Mouse (Mus musculus) urinary bladder, postnatal 36 days (tissue): ENCODE measurements around the gene Asprv1.

Source experiments
- DNase-seq, 2 experiments: peaks; one replicate each; pipeline ENCODE4 v3.0.0; 2022; ENCODE audit warnings: low spot score in 2 of 2, mixed read lengths in 1 of 2

Gene Asprv1

DNA sequence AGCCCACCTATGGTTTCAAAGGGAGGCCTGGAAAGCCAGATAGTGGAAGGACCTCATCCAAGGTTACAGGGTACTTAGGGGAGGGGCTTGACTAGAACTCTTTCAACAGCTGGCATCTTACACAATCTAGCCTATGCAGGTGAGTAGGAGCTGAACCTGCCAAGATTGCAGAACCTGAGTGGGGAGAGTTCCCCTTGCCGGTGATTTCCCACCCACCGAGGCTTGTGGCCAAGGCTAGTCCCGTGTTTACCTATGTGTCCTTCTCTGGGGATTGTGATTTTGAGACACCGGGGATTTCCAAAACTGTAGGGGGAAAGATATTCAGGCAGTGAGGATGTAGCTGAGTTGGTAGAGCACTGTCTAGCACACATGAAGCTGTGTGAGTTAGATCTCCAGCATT lies 12.7 kb upstream of the Asprv1 start:
- no peak for DNase-seq

- no peak for DNase-seq
Observed at GRCm38 (mm10) chr6:86623201-86623600, 4.8 kb upstream of the Asprv1 start.

DNA sequence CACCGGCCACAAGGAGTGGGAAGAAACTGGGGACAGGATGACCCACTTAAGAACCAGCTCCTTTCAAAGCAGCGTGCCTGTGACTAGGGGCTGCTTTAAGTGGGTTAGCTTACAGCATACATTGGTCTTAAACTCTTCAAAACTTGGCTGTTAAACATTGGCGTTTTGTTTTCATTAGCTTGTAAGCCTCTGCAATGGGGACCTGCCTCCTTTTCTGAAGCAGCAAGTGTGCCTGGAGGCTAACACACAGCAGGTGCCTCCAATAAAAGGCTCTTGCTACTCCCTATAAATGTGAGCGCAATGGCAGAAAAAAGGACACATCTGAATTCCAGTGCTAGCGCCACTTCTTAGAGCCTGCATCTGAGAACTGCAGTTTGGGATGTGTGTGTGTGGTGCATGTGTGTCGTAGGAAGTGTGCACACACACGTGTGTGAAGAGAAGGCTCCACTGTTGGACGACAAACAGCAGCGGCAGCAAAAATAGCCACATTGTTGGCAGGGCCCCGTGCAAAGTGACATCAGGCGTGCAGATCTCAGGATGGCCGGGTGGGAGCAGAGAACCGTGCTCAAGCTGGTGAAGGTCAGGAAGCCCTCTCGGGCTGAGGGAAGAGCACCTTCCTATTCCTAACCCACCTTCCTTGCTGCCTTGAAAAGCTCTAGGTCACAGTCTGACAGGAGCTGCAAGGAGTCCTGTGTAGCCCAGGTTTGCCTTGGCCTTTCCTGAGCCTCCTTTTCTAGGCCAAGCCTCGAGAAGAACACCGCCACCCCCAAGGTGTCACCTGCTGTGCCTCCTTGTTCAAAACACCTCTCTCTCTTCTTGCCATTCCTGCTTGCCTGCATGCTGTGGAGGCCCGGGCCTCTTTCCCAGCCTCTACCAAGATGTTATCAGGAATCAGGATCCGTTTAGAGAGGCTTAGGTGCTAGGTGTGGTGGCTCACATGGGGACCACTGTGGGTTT lies 3.6 kb upstream of the Asprv1 start:
- no peak for DNase-seq

- no peak for DNase-seq
Observed at GRCm38 (mm10) chr6:86630141-86630540, 2.2 kb downstream of the Asprv1 start.

GRCm38 (mm10) chr6:86636495-86636894 lies 8.5 kb downstream of the Asprv1 start:
- DNase-seq = peak in 1 of 2 experiments; percentile 45

GRCm38 (mm10) chr6:86637171-86637835 lies 9.3 kb downstream of the Asprv1 start:
- DNase-seq = no peak

GRCm38 (mm10) chr6:86637860-86638259 lies 9.9 kb downstream of the Asprv1 start:
- DNase-seq = no peak

DNA sequence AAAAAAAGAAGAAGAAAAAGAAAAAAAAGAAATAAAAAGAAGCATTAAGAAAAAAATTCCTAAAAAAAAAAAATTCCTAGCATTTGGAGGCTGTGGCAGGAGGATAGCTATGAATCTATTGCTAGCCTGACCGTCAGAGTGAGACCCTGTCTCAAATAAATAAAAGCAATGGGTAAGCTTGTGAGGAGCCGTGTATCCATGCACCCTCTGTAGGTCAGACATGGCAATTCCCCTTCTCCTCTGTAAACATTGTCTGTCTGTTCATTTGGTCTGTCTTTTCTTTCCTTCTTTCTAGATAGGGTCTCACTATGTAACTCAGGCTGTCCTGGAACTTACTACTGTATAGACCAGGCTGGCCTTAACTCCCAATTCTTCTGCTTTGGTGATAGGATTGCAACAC lies 10.5 kb downstream of the Asprv1 start:
- DNase-seq = no peak

DNA sequence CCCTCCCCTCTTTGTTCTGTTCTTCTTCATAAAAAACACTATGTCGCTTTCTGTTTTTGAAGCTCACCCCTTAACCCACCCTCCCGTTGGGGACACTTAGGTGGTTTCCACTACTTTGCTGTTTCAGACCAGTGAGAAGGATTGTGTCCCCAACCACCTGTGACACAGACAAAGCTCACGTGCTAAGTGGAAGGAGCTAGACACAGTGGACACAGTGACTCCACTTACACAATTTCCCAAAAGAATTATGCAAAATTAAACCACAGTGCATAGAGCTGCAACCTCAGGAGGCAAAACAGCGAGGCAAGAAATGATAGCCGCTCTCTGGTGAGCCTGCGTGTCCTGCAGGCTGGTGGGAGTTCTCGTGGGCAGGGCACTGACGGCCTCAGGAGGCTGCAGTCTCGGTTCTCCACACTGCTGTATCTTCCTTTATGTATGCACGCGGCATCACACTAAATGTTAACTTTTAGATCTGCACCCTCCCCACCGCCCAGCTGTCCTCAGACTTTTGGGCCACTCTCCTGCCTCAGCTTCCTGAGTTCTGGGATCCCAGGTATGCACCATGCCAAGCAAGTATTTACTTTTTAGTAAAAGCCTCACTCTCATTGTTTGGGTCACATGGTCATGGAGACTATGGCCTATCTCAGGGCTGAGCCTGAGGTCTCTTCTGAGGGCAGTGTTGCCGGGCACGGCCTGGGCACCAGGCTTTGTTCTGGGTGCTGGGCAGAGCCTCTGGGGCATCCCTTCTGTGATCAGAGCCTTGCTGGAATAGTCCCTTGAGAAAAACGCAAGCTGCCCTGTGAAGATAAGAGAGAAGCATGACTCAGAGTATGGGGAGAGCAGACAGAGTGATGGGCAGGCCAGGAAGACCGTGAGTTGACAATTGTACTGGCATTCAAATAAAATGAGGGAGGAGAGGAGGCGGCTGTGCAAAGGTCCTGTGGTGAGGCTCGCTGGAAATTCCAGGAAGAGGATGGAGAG lies 11.5 kb downstream of the Asprv1 start:
- DNase-seq = no peak

DNA sequence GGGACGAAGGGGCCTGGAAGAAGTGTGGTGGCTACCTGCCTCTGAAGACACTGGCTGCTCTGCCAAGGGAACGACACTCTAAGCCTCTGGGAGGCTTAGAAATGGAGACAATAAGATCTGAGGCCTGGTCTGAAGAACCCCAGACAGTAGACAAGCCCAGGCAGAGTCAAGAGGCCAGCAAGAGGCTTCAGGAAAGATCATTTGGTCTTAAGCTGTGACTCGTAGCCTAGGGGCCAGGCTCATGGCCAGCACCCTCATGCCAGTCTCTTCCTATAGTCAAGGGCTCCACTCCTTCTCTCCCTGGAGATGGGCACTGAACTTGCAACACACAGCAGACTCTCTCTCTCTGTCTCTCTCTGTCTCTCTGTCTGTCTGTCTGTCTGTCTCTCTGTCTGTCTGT lies 12.2 kb downstream of the Asprv1 start:
- no peak for DNase-seq

DNA sequence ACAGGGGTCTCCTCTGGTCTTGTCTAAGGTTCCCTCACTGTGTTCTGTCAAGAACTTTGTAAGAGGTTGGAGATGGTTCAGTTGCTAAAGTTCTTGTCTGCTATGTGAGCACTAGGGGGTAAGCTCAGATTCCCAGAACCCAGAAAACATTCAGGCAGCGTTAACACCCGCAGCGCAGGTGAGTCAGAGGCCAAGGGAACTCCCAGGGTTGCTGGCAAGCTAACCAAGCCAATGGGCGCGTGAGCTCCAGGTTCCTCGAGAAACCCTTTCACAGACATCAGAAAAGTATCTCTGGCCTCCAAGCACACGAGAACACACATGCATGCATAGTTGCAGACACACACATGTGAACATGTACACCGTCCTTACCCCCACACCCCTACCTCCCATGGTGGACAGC lies 12.8 kb downstream of the Asprv1 start:
- DNase-seq = no peak

- DNase-seq = no peak
Observed at GRCm38 (mm10) chr6:86641716-86642115, 13.8 kb downstream of the Asprv1 start.

DNA sequence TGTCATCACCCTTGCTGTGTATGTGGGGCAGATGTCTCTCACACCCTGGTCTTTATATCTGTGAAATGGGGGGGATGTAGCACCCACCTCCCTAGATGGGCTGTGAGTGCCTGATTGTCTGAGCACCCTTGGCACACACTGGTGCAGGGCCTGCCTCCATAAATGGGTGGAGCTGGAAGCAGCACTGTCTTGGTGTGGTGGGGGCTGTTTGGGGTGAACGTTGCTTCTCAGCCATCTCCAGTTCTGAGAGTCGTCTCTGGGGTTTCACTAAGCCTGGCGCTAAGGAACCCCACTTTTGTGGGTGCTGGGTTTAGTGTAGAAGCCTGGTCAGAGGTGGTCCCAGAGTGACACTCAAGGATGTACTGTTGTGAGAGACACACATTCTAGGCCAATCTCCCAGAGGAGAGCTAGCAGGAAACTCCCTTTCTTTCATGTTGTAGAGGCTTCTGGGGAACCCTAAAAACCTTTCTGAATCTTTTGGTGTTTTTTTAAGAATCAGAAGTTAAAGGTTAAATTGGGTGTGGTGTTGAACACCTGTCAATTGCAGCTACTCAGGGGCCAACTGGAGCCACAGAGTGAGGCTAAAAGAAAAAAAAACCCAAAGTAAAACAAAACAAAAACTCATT lies 16.9 kb downstream of the Asprv1 start:
- no peak for DNase-seq

- no peak for DNase-seq
Observed at GRCm38 (mm10) chr6:86645551-86645950, 17.6 kb downstream of the Asprv1 start.

DNA sequence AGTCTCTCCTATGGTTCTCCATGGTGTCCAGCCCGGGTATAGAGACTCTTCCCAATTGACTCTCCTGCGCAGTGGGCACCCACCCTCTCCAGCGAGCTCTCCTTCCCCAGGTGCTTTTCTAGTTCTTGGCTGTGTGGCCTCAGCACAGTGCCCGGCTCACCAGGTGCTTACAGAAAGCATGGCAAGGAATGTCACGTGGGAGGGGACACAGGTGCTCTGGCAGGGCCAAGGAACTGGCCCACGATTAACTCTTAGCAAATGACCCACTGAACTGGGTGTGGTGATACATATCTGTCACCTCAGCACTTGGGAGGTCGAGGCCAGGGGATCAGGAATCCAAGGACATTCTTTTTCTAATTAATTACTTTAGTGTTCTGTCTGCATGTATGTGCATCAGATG lies 18.2 kb downstream of the Asprv1 start:
- DNase-seq = no peak

GRCm38 (mm10) chr6:86653026-86653425 lies 25.1 kb downstream of the Asprv1 start:
- DNase-seq = no peak

DNA sequence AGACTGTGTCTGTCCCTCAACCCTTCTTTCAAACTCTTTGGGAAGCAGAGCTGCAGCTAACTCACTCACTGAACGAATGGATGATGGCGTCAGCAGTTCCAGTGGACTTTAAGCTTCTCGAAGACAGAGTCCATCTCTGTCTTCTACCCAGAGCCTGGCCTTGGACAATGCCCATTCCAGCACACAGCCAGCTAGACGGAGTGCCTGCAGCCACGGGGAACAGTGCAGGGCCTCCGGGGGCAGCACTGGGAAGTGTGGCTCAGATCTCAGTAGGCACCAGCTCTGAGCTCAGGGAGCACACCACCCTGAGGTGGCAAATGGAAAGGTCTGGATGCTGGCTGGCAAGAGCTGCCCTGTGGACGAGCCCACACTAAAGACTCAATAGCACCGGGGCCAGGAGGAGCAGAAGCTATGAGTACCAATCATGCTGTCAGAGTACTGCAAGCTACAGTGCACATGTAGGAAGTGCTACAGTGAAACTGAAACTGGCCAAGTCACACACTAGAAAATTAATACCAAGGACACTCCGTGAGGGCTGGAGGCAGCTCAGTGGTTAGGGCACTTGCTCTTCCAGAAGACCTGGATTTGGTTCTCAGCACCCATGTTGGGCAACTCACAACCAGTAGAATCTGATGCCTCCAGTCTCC lies 26.4 kb downstream of the Asprv1 start:
- no peak for DNase-seq

DNA sequence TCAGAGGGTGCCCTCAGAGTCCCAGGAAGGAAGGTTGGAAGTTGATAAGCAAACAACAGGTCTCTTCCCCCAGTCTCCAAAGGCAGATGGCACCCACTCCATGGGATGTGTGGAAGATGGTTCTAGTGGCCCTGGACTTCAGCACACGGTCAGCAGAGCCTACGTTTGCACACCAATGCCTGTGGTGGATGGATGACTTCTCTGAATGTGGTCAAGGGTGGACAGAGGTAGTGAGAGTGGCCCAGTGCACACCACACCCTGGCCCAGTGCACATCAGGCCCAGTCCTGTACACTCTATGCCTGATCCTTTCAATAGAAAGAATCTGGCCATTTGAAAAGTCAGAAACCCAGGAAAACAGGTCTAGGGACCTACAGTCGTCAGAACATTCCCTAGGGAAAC lies 30.5 kb downstream of the Asprv1 start:
- DNase-seq = no peak

GRCm38 (mm10) chr6:86660161-86660877 lies 32.4 kb downstream of the Asprv1 start:
- no peak for DNase-seq

- DNase-seq = no peak
Observed at GRCm38 (mm10) chr6:86665076-86665475, 37.1 kb downstream of the Asprv1 start.
